Mouse (Mus musculus) heart, embryonic 10.5 days (tissue): ENCODE data around the gene Traf2. TPM values are rescaled to one million over a fixed set of nuclear protein-coding genes. Genes with fewer than 3 reads are reported as not detected.

Experiments
- DNase-seq: peaks from one replicate; pipeline ENCODE4 v3.0.0-alpha.2; 2017; ENCODE audit warnings: low spot score
- H3K27ac ChIP-seq: fragments of 300-500 bp; sonication (generic); 2 replicates; pipeline ENCODE4 v1.5.1; 2016; ENCODE audit warnings: mild to moderate bottlenecking
- H3K27me3 ChIP-seq: fragments of 300-500 bp; sonication (generic); 2 replicates; pipeline ENCODE4 v1.6.1; 2016; ENCODE audit warnings: mild to moderate bottlenecking; ENCODE audit not compliant: poor library complexity, insufficient read depth, severe bottlenecking
- H3K36me3 ChIP-seq: fragments of 300-500 bp; sonication (generic); 2 replicates; pipeline ENCODE4 v1.6.1; 2016; ENCODE audit warnings: mild to moderate bottlenecking, moderate library complexity
- H3K4me1 ChIP-seq: fragments of 300-500 bp; sonication (generic); 2 replicates; pipeline ENCODE4 v1.6.1; 2016; ENCODE audit warnings: mild to moderate bottlenecking
- H3K4me3 ChIP-seq: fragments of 300-500 bp; sonication (generic); 2 replicates; pipeline ENCODE4 v1.5.1; 2016; ENCODE audit warnings: mild to moderate bottlenecking, moderate library complexity
- H3K9me3 ChIP-seq: fragments of 300-500 bp; sonication (generic); 2 replicates; pipeline ENCODE4 v1.6.1; 2016; ENCODE audit warnings: mild to moderate bottlenecking, moderate library complexity
- WGBS: fragments of 180-500 bp; shearing (Covaris S2); methylation state at CpG from one replicate; pipeline ENCODE4 v1.1.7; 2016; 5-methylcytosine and 5-hydroxymethylcytosine counted together
- polyA plus RNA-seq: library from polyadenylated mRNA; unstranded; fragments of >200 nt; fragmentation: Nextera tagmentation; extraction: Ambion mirVana; gene quantifications from 2 replicates; pipeline ENCODE4 v1.2.1, GENCODE M21; 2016

The Traf2 gene
- polyA plus RNA-seq, 1 experiment from 2014 or later = 30.9 TPM

DNA sequence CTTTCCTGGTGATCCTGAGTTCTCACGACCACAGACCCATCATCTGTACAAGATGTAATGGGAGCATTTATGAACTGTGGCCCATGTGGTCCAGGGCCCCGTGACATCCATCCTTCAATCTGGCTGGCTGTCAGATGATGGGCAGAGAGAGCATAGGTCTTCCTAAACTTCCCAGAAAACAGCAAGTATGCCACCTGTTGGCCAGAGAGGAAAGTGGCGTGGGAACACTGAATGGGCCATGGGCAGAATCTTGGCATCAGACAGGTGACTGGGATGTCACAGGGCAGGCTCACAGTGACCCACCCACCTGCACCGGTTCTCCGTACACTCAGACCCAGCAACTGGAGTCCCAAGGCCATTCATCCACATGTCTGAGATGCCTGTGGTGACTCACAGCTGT is 4.4 kb upstream of the Traf2 start:
- H3K9me3 ChIP-seq = no peaks in the 10 kb centered on the region
- no peaks in the 10 kb centered on the region for H3K27me3 ChIP-seq
- WGBS = 35% methylated on average over 5 of the region's 5 CpGs
- no peaks in the 10 kb centered on the region for H3K4me1 ChIP-seq
- no peak overlapping the region for H3K27ac ChIP-seq
- H3K4me3 ChIP-seq = no peak overlapping the region
- H3K36me3 ChIP-seq = no peaks in the 10 kb centered on the region
- no peak for DNase-seq

DNA sequence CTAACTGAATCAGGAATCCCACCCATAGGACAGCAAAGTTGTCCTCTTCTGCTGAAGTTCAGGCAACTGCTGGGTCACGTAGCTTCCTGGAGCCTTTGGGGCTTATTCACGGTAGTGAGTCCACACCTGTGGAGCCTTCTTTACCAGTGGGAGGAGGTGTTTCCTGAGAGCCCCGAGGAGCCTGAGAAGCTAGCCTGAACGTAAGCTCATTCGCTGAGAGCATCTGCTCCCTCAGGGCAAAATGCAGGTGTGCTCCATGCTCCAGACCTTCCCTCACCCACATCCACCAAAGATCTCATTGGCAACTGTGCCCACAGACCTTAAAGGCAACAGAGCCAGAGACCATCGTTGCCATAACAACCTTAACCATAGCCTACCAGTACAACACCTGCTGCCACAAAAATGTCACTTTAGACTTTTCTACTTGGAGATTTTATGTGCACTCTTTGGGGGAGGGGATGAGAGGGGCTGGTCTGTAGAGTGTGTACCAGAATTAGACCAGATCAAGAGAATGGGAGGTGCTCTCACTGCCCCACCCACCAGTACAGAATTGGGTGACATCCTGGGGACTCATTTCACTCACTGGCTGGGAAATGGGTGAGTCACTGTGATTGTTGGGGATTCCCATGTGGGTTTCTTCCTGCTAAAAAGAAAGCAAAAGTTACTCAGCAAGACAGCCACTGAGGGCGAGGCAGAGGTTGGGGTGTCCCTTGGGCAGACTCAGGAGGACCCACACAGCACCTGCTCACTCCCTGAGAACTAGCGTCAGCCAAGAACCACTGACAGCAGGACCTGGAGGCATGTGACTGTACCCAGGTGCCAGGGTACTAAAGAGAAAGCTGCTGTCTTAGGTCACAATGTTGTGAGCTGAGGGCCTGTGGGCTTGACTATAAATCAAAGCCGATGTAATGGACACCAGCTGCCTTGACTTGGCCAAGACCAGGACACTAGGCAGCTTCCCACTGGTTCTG is 2.6 kb upstream of the Traf2 start:
- 0 out of 2 replicates have a peak, but pooled peaks cover 4% of the 10 kb centered on the region for H3K36me3 ChIP-seq
- no peaks in the 10 kb centered on the region for H3K9me3 ChIP-seq
- peaks cover 11% of the 10 kb centered on the region for H3K4me1 ChIP-seq
- no peak for DNase-seq
- no peaks in the 10 kb centered on the region for H3K27me3 ChIP-seq
- no peak overlapping the region for H3K4me3 ChIP-seq
- WGBS = 67% methylated on average over 9 of the region's 9 CpGs
- no peak overlapping the region for H3K27ac ChIP-seq

DNA sequence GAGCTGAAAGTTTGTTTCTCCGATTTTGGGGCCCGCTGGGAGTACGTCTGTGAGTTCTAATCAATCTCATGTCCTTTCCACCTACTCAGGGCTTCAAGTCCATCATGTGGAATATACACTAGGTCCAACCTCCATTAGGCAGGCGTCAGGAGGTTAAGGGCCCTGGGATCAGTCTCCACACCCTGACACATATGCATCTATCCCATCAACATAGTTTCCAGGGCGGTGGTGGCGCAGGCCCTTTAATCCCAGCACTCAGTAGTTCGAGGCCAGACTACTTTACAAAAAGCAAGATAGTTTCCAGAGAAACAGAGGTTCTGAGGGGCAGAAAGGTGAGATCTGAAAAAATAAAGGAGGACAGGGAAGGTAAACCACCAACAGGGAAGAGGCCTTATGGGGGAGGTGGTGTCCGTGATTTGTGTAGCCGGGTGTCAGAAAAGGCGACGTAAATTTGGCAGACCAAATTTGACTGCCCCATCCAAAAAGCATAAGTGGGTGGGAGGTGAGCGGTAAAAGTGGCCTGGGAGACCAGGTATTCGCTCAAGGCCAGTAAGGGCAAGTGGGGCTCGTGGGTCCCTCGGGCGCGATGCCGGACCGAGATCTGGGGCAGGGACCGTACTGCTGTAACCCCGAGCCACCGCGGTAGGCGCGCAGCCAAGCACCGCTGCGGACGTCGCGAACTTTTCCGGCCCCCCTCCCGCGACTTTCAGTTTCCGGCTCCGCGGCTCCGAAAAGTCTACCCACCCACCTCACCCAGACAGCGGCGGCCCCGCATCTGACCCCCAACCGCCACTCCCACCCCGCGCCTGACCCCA is 537 bp downstream of the Traf2 start:
- WGBS = 8% methylated on average over 43 of the region's 43 CpGs
- H3K4me1 ChIP-seq = peaks cover 24% of the 10 kb centered on the region
- no peak for DNase-seq

DNA sequence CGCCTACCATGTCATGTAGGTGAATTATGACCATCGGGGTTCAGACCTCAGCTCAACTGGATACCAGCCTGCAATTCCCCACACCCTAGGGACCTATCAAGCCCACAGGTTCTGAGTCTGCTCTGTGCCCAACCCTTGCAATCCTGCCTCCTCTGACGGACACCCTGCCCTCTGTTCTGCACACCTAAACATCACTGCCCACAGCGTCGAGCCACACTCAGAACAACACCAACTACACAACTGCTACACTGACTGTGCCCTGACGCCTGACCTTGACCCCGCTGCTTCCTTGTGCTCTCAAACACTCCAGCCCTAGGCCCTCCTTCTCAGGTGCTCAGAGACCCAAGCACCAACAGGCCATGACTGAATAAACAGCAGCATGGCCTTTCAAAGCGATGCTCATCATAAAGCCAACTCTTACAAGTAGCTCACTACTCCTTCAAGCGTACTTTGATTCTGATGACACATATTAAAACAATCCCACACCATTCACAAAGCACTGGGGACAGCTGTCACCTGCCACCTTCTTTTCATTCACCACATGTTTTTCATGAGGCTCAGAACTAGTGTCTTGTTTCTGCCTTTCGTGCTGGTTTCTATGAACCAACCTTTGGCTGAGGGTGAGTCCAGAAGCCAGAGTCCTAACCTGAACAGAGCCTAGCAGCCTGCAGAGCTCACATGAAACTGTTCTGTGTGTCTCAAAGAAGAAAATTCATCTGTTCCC is 4.9 kb downstream of the Traf2 start:
- no peak for DNase-seq
- no peaks in the 10 kb centered on the region for H3K9me3 ChIP-seq
- H3K36me3 ChIP-seq = peaks cover 19% of the 10 kb centered on the region
- H3K27ac ChIP-seq = no peak overlapping the region
- 87% methylated on average over 10 of the region's 10 CpGs for WGBS
- H3K4me3 ChIP-seq = no peak overlapping the region
- H3K4me1 ChIP-seq = peaks cover 24% of the 10 kb centered on the region
- H3K27me3 ChIP-seq = no peaks in the 10 kb centered on the region

More for the DNA sequence above, 537 bp downstream of the Traf2 start:
- Histone ChIP-seq H3K9me3 (no peaks in the 10 kb centered on the region), H3K27ac (peak overlapping the region; percentile 96), H3K27me3 (no peaks in the 10 kb centered on the region), H3K4me3 (peak overlapping the region; percentile 83), H3K36me3 (0 out of 2 replicates have a peak, but pooled peaks cover 4% of the 10 kb centered on the region)

DNA sequence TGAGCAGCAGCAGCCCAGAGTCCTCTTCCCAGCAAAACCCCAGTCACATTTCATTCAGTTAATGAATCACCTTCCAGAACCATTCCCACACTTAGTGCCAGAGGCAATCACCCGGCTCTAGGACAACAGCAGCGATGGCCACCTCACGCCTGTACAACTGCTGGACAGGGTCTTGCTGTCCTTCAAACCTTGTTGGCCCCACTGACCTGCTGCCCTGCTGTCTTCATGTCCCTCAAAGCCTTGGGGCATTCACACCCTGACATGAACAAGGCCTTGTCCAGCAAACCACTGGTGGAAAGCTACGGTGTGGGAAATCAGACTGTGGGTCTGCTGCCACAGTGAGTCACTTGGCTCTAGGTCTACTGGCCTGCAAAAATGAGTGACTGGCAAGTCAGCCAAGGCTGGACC is 6.2 kb downstream of the Traf2 start:
- peaks cover 31% of the 10 kb centered on the region for H3K36me3 ChIP-seq
- WGBS = 93% methylated on average over 4 of the region's 4 CpGs
- H3K4me3 ChIP-seq = no peak overlapping the region
- DNase-seq = no peak
- H3K27me3 ChIP-seq = no peaks in the 10 kb centered on the region
- H3K27ac ChIP-seq = no peak overlapping the region
- H3K4me1 ChIP-seq = peaks cover 18% of the 10 kb centered on the region
- no peaks in the 10 kb centered on the region for H3K9me3 ChIP-seq

DNA sequence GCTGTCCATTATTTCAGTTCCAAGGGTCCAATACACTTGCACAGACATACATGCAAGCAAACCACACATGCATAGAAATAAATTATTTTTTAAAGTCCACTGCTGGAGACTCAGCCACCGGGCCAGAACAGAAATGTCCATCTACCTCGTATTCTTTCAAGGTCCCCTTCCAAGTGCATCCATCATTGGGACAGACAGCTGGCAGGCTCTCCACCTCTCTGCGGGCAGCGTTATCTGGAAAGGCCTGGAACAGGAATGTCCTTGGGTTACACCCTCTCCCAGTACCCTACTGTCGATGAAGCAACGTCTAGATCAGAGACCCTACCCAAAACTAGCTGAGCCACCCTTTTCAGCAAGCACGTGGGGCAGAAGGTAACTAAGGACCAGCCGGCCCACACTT is 10.2 kb downstream of the Traf2 start:
- peaks cover 58% of the 10 kb centered on the region for H3K36me3 ChIP-seq
- 81% methylated on average over 8 of the region's 8 CpGs for WGBS

DNA sequence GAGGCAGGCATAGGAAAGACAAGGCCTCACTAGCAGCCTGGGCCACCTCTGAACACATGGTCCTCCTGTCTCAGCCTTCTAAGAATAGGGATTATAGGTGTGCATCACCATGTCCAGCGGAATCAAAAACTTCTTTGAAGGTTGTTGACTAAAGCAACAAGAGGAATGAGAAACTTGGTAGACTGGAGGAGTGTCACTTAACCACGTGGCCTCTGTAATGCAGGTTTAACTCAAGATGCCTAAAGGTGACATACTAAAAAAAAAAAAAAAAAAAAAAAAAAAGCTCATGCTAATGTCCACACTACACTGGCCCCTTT is 11.9 kb downstream of the Traf2 start:
- H3K4me3 ChIP-seq = no peak overlapping the region
- H3K9me3 ChIP-seq = no peaks in the 10 kb centered on the region
- no peaks in the 10 kb centered on the region for H3K27me3 ChIP-seq
- H3K27ac ChIP-seq = no peak overlapping the region
- 89% methylated on average over 2 of the region's 2 CpGs for WGBS
- DNase-seq = no peak
- H3K4me1 ChIP-seq = no peaks in the 10 kb centered on the region
- peaks cover 74% of the 10 kb centered on the region for H3K36me3 ChIP-seq

More for the DNA sequence above, 10.2 kb downstream of the Traf2 start:
- no peak for DNase-seq
- Histone ChIP-seq H3K4me3 (no peak overlapping the region), H3K27me3 (no peaks in the 10 kb centered on the region), H3K4me1 (0 out of 2 replicates have a peak, but pooled peaks cover 1% of the 10 kb centered on the region), H3K27ac (no peak overlapping the region), H3K9me3 (no peaks in the 10 kb centered on the region)

DNA sequence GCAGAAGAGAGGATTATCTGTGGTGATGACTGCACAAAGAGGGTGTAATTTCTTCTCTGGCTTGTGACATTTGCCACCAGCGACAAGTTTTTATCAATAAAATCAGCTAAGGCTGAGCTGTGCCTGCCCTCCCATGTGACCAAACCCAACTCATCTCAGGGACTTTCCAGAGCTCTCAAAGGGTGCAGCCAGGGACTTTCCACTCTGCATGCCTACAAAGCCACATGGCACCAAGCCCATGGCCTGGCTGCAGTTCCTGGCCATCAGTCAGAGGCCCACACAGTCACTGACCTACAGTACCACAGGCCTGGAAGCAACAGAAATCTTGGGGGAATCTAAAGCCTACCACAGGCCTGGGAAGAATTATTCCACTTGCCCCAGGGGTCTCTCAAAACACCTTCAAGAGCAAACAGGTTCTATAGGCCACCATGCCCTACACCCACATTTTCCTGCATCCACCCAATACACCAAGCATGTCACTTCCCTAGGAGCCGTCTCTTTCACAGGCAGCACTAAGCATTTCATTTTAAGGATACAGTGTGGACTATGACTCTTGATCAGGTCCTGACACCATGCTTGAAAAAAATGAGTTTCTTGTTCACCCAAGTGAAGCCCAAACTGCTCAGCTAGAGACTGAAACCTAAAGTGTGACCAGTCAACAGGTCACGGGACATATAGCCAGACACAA is 12.4 kb downstream of the Traf2 start:
- DNase-seq = no peak
- 83% methylated on average over 3 of the region's 3 CpGs for WGBS
- H3K36me3 ChIP-seq = peaks cover 79% of the 10 kb centered on the region

DNA sequence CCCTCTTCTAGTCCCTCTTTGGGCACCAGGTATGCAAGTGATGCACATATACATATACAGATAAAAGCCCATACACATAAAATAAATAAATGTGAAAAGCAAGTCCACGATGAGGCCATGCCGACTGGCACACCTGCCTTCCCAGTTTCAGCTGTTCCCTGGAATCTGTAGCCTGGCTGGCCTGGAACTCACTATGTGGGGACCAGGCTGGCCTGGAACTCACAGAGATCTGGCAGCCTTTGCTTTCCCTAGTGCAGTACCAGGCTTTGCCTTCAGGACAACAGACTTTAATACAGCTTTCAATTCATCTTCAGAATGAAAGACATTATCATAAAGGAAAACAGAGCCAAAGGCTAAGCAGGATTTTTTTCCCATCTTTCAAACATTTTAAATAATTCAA is 13.0 kb downstream of the Traf2 start:
- H3K36me3 ChIP-seq = peaks cover 84% of the 10 kb centered on the region
- DNase-seq = no peak
- H3K9me3 ChIP-seq = no peaks in the 10 kb centered on the region
- no peaks in the 10 kb centered on the region for H3K4me1 ChIP-seq
- WGBS = 95% methylated on average over 2 of the region's 2 CpGs
- no peak overlapping the region for H3K27ac ChIP-seq
- H3K4me3 ChIP-seq = no peak overlapping the region
- no peaks in the 10 kb centered on the region for H3K27me3 ChIP-seq

More for the DNA sequence above, 12.4 kb downstream of the Traf2 start:
- Histone ChIP-seq H3K4me1 (no peaks in the 10 kb centered on the region), H3K27me3 (no peaks in the 10 kb centered on the region), H3K27ac (no peak overlapping the region), H3K9me3 (no peaks in the 10 kb centered on the region), H3K4me3 (no peak overlapping the region)

DNA sequence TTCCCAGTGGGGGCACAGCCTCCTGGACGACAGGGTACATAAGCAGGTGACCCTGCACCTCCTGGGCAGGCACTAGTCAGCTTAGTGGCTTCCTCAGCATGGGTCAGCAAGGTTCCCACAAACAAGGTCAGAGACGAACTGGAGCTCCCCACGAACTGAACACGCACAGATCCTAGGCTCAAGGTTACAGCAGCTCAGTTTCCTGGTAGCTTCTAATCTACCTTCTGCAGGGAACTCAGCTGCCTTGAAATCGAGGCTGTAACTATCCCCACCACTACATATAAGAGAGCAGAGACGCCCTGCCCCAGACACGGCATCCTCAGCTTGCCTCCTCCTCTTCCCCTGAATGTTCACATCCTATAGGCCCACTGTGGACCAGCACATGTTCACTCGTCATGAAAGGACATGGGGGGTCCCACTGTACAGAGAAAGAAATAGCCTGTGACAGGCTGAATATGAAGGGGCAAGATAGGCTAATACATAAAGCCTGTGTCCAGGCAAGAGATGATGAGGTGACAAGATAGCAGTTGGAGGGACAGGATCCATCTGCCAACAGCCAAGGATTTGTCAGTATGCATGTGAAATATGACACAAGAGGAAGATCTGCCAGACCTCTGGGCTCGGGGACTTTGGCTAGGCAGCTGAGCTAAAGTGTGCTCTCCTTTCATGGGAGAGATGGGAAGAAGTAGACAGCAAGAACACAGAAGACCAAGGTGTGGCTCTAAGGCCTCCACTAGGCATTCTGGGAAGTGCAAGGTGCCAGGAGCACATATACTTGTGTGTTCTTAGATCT is 20.0 kb downstream of the Traf2 start:
- no peak overlapping the region for H3K27ac ChIP-seq
- no peaks in the 10 kb centered on the region for H3K4me1 ChIP-seq
- no peaks in the 10 kb centered on the region for H3K9me3 ChIP-seq
- 83% methylated on average over 9 of the region's 9 CpGs for WGBS
- DNase-seq = no peak
- H3K36me3 ChIP-seq = peaks cover 96% of the 10 kb centered on the region
- no peaks in the 10 kb centered on the region for H3K27me3 ChIP-seq
- H3K4me3 ChIP-seq = no peak overlapping the region

DNA sequence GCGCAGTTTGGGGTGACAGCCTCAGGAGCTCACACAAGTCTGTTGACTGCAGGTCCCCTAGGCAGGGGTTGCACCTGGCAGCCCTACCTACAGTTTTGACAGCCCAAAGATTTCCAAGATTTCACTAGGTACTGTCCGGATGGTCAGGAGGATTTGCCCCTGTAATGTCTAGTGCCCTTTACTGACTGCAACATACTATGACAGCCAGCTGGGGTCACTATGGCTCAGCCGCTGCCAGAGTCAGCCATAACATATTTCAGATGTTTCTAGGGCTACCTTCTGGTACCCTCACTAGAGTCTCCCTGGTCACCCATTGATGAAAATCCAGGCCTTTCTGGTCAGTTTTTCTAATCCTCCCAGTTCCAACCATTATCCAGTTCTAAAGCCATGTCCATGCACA is 36.8 kb downstream of the Traf2 start:
- WGBS = 64% methylated on average over 3 of the region's 3 CpGs
- H3K27ac ChIP-seq = no peak overlapping the region
- H3K4me3 ChIP-seq = no peak overlapping the region
- no peaks in the 10 kb centered on the region for H3K27me3 ChIP-seq
- no peaks in the 10 kb centered on the region for H3K9me3 ChIP-seq
- H3K36me3 ChIP-seq = peaks cover 12% of the 10 kb centered on the region
- no peaks in the 10 kb centered on the region for H3K4me1 ChIP-seq
- DNase-seq = no peak

DNA sequence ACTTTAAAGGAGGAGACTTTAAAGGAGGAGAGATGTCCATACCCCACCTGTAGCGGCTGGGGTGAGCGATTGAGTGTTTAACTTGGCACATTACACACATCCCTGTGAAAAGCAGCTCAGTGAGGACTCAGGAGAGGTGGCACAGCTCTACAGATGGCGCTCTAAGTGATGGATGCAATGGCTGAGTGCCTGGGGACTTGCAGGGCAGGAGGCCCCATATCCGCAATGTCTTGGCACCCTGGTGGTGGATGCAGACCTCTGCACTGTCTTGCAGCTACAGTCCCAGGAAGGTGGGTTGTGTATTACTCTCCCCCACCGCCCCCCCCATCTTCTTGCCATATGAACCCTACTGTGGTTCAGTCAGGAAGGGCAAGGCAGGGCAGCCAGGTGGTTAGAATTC is 39.8 kb downstream of the Traf2 start:
- 34% methylated on average over 5 of the region's 5 CpGs for WGBS
- peak; percentile 74 for DNase-seq

More for the DNA sequence above, 39.8 kb downstream of the Traf2 start:
- H3K4me3 ChIP-seq = no peak overlapping the region
- H3K9me3 ChIP-seq = no peaks in the 10 kb centered on the region
- H3K4me1 ChIP-seq = peaks cover 6% of the 10 kb centered on the region
- H3K27me3 ChIP-seq = no peaks in the 10 kb centered on the region
- peaks cover 39% of the 10 kb centered on the region for H3K36me3 ChIP-seq
- no peak overlapping the region for H3K27ac ChIP-seq
